Mouse (Mus musculus): ENCODE measurements around the gene Spata9.
"Not testable (repeated sequence)": the region's sequence is repeated elsewhere in the genome, so short reads cannot be mapped to it uniquely, and the experiment has no call there.

Gene Spata9

DNA sequence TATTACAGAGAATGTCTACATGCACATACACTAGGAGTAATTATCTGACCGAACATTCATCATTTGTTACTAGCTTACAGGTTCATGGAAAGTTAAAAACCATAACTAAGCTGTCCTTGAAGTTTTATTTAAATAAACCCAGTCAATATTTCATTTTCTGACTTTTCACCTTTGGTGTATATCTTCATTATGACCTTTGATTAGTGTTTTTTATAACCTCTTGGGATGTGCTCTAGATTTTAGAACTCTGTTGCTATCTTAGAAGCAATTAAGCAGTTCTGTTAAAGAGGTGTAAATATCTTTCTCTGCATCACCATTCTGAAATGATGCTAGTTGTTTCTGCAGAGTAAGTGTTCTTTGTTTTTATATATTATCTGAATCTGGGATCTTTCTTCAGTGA, at the start of gene Spata9:
TSS of gene Spata9 (plus strand) at position 301 of the 400 bp plus-strand sequence.
- no peak for DNase-seq (ENCODE audit: low read depth)

DNA sequence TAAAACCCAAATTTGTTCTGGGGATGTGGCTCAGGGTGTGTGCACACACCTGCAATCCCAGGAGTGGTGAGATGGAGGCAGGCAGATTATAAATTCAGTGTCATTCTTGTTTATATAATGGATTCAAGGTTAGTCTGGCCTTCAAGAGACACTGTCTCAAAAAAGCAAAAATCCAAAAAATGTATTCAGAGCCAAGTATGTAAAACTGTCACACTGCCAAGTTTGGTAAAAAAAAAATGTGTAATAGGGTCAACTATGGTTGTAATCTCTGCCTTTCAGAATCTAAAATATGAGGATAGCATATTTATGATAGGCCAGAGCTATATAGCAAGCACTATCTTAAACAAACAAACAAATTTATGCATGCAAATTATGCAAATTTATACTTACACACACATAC, 39.0 kb upstream of the Spata9 start:
- DNase-seq (ENCODE audit: low read depth) = no peak

- not testable (repeated sequence) for DNase-seq (ENCODE audit: low read depth)
These were observed 37.9 kb upstream of the Spata9 start for GRCm38 (mm10) chr13:75929071-75929470.

- no peak for DNase-seq (ENCODE audit: low read depth)
These were observed 36.9 kb upstream of the Spata9 start for GRCm38 (mm10) chr13:75930023-75930422.

GRCm38 (mm10) chr13:75930660-75931059, 36.3 kb upstream of the Spata9 start:
- DNase-seq (ENCODE audit: low read depth) = no peak

DNA sequence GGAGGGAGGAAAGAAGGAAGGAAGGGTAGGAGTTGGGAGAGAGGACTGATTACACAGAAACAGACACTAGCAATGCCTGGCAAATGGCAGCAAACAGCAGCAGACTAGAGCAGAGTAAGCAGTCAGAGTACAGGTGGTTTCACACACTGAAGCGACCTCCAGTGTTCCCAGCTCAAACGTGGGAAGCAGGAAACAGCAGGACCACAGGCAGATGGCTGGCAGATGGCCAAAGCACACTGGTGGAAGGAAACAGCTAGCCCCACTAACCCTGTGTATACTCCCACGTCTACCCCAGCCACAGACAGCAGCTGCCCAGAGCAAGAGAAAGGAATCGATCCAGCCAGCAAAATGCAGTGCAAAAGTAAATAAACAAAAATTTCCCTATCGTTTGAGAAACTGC, 35.9 kb upstream of the Spata9 start:
- no peak for DNase-seq (ENCODE audit: low read depth)

GRCm38 (mm10) chr13:75933287-75933686, 33.7 kb upstream of the Spata9 start:
- DNase-seq (ENCODE audit: low read depth) = no peak

- no peak for DNase-seq (ENCODE audit: low read depth)
These were observed 28.1 kb upstream of the Spata9 start for GRCm38 (mm10) chr13:75938866-75939265.

DNA sequence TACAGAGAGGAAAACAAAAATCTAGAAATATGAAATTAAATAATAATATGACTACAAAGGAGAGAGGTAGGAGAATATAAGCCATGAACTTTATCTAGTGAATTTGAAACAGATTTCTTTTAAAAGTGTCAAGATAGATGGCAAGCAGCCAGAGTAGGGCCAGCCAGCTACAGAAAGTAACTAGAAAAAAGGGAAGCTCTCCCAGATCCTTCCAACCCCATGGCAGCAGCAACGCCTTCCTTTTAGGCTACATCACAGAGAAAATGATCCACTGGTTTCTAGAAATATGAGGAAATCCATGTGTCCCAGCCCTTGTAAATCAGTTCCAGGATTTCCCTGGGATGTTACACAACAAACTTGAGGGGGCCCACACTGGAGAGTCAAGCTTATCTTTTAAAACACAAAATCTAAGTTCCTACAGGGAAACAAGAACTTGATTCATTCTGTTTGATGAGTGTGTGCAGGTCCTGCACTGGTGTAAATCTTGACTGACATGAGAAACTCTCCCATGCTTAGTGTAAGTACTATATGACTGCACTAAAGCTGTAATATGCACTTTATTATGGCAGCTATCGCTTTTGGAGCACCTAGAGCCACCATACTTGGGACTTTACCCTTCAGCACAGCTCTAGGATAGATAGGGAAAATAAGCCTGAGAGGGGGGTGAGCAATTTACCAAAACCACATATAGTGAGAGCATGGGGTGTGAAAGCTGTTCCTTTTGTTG, 26.0 kb upstream of the Spata9 start:
- DNase-seq (ENCODE audit: low read depth) = no peak

DNA sequence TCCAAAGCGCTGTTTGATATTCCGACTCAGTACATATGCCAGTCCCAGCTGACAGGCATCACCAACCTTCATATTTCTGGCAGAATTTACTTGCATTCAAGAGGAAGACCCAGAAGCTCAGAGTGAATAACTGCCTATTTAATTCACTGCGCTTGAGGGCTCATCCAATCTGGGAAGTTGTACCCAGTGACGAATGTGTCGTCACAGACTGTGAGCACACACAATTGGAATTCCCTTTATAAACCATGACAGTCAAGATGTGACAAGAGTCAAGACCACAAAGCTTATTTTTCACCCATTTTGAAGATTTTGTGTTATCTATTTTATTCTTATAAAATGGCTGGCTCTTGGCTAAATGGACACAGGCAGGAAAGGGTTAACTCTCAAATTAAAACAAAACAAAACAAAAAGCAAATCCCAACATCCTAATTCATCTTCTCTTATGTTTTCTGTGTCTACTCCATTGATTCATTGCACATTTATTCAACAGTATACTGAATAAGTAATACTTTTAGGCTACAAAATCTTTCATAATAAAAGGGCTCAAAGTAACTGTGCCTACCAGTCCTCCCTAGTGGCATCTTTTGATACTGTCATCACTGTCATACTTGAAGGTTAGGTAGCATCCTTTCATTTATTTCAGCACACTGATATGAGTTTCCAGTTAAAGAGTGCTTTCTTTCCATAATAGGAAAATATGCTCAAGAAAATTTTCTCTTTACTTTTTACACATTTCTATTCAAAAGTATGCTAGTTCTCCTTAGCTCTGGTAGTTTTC, 25.2 kb upstream of the Spata9 start:
- DNase-seq (ENCODE audit: low read depth) = no peak

GRCm38 (mm10) chr13:75942731-75943130, 24.2 kb upstream of the Spata9 start:
- peak; percentile 2 for DNase-seq (ENCODE audit: low read depth)

DNA sequence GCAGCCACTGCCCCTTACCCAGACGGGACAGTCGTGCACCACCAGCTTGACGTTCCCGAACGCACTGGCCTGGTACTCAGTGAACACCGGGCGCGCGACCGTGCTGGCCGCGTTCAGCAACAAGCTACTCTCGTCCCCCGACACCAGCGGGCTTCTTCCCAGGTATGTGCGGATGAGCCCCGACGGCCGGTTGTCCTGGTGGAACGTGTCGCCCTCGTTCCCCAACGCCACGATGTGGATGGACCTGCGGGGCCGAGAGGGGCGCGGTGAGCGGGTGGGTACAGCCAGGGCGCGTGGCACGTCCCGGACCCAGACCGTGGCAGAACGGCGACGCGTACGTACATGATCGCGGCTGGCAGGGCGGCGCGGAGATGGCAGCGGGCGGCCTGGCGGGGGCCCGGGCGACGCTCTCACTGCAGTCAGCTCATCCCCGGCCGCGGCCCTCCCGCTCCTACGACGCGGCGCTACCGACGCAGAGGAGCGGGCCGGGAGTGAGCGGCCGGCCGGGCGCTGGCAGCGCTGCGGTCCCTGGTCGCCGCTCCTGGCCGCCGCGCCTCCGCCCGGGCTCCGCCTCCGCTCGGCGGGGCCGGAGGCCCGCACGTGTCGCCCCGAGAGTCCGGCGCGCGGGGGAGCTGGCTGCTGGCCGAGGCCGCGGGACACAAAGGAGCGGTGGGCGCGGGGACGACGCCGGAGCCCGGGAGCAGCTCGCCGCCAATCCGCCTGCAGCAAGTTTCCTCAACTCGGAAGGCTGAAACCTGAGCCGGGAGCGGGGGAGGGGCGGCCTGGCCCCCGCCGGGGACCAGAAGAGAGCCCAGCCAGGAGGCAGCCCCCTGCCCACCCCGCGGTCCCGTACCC, 23.5 kb upstream of the Spata9 start, which contains the start of gene Rhobtb3:
TSS of gene Rhobtb3 (minus strand) at position 737 of the 855 bp plus-strand sequence.
- DNase-seq (ENCODE audit: low read depth) = peak; percentile 12

- DNase-seq (ENCODE audit: low read depth) = no peak
These were observed 22.7 kb upstream of the Spata9 start for GRCm38 (mm10) chr13:75944044-75944820.

GRCm38 (mm10) chr13:75950295-75950694, 16.7 kb upstream of the Spata9 start:
- no peak for DNase-seq (ENCODE audit: low read depth)

GRCm38 (mm10) chr13:75955357-75955992, 11.5 kb upstream of the Spata9 start:
- DNase-seq (ENCODE audit: low read depth) = no peak

DNA sequence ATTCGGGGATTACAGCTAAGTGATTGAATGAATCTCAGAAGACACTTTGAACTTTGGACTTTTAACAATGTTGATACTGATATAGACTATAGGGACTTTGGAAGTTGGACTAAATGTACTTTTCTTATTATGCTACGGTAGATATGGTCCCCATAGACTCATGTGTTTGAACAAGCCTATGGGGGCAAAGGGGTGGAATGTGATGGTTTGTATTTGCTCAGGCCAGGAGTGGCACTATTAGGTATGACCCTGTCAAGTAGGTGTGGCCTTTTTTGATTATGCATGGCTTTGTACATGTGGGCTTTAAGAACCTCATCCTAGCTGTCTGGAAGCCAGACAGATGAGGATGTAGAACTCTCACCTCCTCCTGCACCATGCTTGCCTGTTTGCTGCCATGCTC, 7.5 kb downstream of the Spata9 start:
- no peak for DNase-seq (ENCODE audit: low read depth)

DNA sequence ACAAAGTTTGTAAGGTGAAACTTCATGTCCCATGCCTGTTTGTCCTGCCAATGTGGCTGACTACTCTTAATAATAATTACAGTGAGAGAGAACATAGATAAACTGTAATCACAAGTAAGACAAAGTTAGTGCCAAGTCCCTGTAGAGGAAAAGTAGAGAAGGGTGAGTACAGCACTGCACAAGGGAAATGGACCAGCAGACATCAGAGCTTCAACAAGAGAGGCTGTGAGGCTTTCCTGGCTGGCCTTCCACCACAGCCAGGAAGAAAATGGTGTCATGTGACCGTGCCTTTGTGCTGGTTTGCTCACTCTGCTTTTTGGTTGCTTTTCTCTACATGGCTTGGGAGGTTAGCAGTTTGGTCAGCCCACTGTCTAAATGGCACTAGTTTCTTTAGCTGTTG, 8.7 kb downstream of the Spata9 start:
- no peak for DNase-seq (ENCODE audit: low read depth)

- DNase-seq (ENCODE audit: low read depth) = no peak
These were observed 9.3 kb downstream of the Spata9 start for GRCm38 (mm10) chr13:75976218-75976617.

GRCm38 (mm10) chr13:75976649-75977048, 9.7 kb downstream of the Spata9 start:
- no peak for DNase-seq (ENCODE audit: low read depth)

GRCm38 (mm10) chr13:75981901-75982300, 15.0 kb downstream of the Spata9 start:
- DNase-seq (ENCODE audit: low read depth) = peak; percentile 31

- no peak for DNase-seq (ENCODE audit: low read depth)
These were observed 21.1 kb downstream of the Spata9 start for GRCm38 (mm10) chr13:75988096-75988495.

Measured in naive thymus-derived CD4-positive, alpha-beta T cell, adult 2 months (primary cell).